Mouse (Mus musculus) hindbrain, embryonic 11.5 days (tissue): Measurements from ENCODE around the gene Srp54b. TPM values are rescaled to one million over a fixed set of nuclear protein-coding genes. Genes with fewer than 3 reads are reported as not detected.
"Not testable (repeated sequence)": the region's sequence is repeated elsewhere in the genome, so short reads cannot be mapped to it uniquely, and the experiment has no call there.

Experiments
- ATAC-seq: fragments of 200-750 bp; cut with Nextera tagmentation; 2 replicates; pipeline ENCODE4 v1.8.0; 2017; ENCODE audit warnings: mild to moderate bottlenecking, moderate TSS enrichment, moderate library complexity; ENCODE audit not compliant: low FRiP score
- DNase-seq: peaks from one replicate; pipeline ENCODE4 v3.0.0-alpha.2; 2015; ENCODE audit warnings: low spot score
- H3K27ac ChIP-seq: fragments of 300-500 bp; sonication (generic); 2 replicates; pipeline ENCODE4 v1.5.1; 2014; ENCODE audit warnings: mild to moderate bottlenecking, low read depth, low read length
- H3K27me3 ChIP-seq: fragments of 300-500 bp; sonication (generic); 2 replicates; pipeline ENCODE4 v1.6.1; 2014; ENCODE audit warnings: mild to moderate bottlenecking, low read length, moderate library complexity, mixed read lengths; ENCODE audit not compliant: control insufficient read depth, insufficient read depth
- H3K36me3 ChIP-seq: fragments of 300-500 bp; sonication (generic); 2 replicates; pipeline ENCODE4 v1.6.1; 2014; ENCODE audit warnings: mild to moderate bottlenecking, low read length, moderate library complexity, mixed read lengths; ENCODE audit not compliant: control insufficient read depth, insufficient read depth
- H3K4me1 ChIP-seq: fragments of 300-500 bp; sonication (generic); replicated peaks from 2 replicates; pipeline ENCODE4 v1.6.1; 2014; ENCODE audit warnings: low read length, mixed read lengths; ENCODE audit not compliant: control insufficient read depth, insufficient read depth
- H3K4me2 ChIP-seq: fragments of 300-500 bp; sonication (generic); replicated peaks from 2 replicates; pipeline ENCODE4 v1.6.1; 2014; ENCODE audit warnings: mild to moderate bottlenecking, low read depth, low read length
- H3K4me3 ChIP-seq: fragments of 300-500 bp; sonication (generic); 2 replicates; pipeline ENCODE4 v1.5.1; 2014; ENCODE audit warnings: low read depth, low read length
- H3K9ac ChIP-seq: fragments of 300-500 bp; sonication (generic); 2 replicates; pipeline ENCODE4 v1.6.1; 2014; ENCODE audit warnings: low read depth, low read length
- H3K9me3 ChIP-seq: fragments of 300-500 bp; sonication (generic); 2 replicates; pipeline ENCODE4 v1.6.1; 2016; ENCODE audit warnings: low read length; ENCODE audit not compliant: control insufficient read depth
- WGBS: fragments of 180-500 bp; shearing (Covaris S2); extraction: QIAGEN DNeasy Blood & Tissue Kit; methylation state at CpG from one replicate; pipeline ENCODE4 v1.1.7; 2014; 5-methylcytosine and 5-hydroxymethylcytosine counted together
- polyA plus RNA-seq: library from polyadenylated mRNA; unstranded; fragments of >200 nt; fragmentation: Nextera tagmentation; extraction: Ambion mirVana; gene quantifications from 2 replicates; pipeline ENCODE4 v1.2.1, GENCODE M21; 2014

Gene Srp54b
- polyA plus RNA-seq, 1 experiment from 2014 or later = 59.1 TPM

DNA sequence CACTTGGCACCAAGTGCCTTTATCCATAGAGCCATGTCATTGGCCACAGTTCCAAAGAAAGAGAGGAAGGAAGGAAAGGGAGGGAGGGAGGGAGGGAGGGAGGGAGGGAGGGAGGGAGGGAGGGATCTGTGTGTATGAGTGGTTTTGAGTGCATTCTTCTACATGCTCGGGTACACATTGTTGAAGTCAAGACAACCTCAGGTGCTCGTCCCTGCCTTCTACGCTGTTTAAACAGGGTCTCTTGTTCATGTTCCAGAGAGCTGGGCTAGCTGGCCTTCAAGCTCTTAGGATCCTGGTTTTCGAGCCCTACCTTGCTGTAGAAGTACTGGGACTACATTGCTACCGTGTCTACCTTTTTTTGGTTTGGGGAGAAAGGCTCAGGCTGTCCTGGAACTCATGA, 34.2 kb downstream of the Srp54b start:
- not testable (repeated sequence) for H3K4me1 ChIP-seq, DNase-seq, H3K27ac ChIP-seq, ATAC-seq, H3K9me3 ChIP-seq, H3K36me3 ChIP-seq, H3K27me3 ChIP-seq, H3K4me3 ChIP-seq, H3K4me2 ChIP-seq, H3K9ac ChIP-seq
- no CpG with 5 or more reads among the region's 5 CpGs for WGBS

DNA sequence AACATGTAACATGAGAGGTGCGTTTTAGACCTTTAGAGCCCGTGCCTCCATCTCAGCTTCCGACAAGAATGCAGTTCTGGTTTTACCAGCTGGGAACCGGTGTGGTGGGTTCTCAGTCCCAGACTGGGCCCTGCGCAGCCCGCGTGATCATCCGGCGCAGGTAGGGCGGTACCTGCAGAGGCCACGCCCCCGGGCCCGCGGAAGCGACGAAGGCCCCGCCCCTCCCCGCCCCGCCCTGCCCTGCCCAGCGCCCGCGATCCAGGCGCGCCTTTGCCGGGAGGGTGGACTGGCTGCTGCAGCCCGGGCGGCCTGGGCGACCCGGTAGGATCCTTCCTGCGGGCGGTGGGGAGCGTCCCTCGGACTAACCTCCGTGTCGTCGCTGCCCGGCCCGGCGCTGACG, 44.4 kb downstream of the Srp54b start, which contains the start of gene 1700047I17Rik2:
Gene 1700047I17Rik2 (plus strand): TSS at position 287 of the 400 bp plus-strand sequence.
- H3K9ac ChIP-seq, H3K4me2 ChIP-seq, H3K4me3 ChIP-seq, DNase-seq, H3K27me3 ChIP-seq, H3K4me1 ChIP-seq, H3K9me3 ChIP-seq, H3K36me3 ChIP-seq, H3K27ac ChIP-seq: not testable (repeated sequence)
- ATAC-seq = peak; percentile 95
- no CpG with 5 or more reads among the region's 40 CpGs for WGBS

DNA sequence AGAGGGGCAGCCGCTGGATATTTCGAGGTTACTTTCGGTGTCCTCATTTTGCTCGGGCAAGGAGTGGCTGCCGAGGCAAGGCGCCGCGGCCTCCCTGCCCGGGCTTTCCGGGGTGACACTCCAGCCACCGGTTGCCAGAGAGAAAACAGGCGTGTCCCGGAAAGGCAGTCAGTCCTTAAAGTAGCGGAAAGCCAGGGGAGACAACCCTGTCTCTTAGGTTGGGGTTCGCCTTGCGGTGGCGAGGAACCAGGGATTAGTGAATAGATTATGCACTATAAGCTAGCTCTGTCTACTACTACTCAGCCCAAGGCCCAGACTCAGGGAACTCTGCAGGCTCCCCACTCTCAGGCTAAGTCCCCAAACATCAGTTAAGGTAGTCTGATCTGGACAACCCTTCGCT, 44.9 kb downstream of the Srp54b start:
- peak; percentile 59 for ATAC-seq
- not testable (repeated sequence) for H3K4me3 ChIP-seq, H3K36me3 ChIP-seq, H3K9ac ChIP-seq, H3K27me3 ChIP-seq, DNase-seq, H3K27ac ChIP-seq, H3K4me1 ChIP-seq, H3K4me2 ChIP-seq, H3K9me3 ChIP-seq
- WGBS = no CpG with 5 or more reads among the region's 18 CpGs

DNA sequence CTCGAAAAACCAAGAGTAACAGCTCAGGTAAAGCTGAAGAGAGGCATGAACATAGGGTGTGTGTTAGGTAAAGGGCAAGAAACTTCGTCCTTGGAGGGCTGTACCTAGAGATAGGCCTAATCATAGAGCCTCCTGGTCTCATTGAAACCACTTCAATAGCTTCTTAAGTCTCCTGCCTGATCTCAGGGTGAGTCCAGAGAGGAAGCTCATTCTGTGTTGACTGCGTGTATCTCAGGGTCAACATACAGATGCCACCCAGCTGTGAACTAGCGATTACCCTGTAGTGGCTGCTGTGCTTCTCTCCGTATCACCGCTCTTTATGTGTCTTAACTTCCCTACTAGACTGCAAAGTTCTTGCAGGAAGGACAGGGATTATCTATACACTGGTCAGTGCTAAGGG, 58.0 kb downstream of the Srp54b start:
- not testable (repeated sequence) for H3K27ac ChIP-seq, H3K9me3 ChIP-seq, H3K36me3 ChIP-seq, ATAC-seq, H3K4me3 ChIP-seq, H3K4me2 ChIP-seq, H3K4me1 ChIP-seq, H3K9ac ChIP-seq, DNase-seq, H3K27me3 ChIP-seq
- WGBS = no CpG with 5 or more reads among the region's 6 CpGs

DNA sequence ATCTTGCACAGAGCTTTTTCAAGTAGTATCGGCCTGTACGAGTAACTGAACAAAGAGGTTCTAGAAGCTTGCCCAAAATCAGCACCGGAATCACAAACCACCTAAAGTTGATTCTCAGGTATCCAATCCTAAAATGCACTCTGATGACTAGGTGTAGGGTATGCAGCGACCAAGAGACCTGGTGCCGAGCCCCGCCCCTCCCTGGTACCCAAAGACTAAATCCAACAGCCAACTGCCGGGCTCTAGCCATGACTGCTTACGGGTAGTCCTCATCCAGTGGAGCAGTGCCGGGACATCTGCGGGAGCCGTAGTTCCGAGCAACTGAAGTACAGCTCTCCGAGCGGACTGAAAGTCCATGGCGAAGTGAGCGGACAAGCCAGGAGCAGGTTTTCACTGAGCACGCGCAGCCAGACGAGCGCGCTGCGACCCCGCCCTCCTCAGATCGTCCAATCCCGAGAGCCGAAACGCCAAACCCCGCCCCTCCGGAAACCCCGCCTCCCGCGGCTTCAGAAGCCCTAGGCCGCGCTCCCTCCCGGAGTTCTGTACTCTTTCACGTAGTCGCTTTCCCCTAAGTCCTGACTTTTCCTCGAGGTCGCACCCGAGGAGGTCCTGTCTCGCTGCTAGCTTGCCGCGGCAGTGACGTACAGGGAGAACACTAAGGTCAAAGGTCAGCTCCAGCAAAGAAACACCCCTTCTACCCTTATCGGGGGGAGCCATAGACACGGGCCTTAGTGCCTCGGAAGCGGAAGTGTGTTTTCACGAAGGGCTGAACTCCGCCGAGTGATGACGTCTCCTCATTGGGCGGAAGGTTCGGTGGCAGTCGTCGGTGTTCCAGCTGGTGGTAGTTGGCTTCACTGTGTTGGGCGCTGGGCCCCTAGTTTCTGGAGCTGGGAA, 75.0 kb downstream of the Srp54b start, which contains the start of gene Srp54c:
Gene Srp54c (plus strand): TSS at position 543 of the 894 bp plus-strand sequence.
- H3K27ac ChIP-seq, H3K4me2 ChIP-seq, H3K4me1 ChIP-seq, H3K36me3 ChIP-seq, H3K27me3 ChIP-seq, DNase-seq, H3K9ac ChIP-seq, H3K9me3 ChIP-seq: not testable (repeated sequence)
- no CpG with 5 or more reads among the region's 57 CpGs for WGBS
- ATAC-seq = peak; percentile 99
- peak within 1 kb of the TSS; percentile 30 for H3K4me3 ChIP-seq

DNA sequence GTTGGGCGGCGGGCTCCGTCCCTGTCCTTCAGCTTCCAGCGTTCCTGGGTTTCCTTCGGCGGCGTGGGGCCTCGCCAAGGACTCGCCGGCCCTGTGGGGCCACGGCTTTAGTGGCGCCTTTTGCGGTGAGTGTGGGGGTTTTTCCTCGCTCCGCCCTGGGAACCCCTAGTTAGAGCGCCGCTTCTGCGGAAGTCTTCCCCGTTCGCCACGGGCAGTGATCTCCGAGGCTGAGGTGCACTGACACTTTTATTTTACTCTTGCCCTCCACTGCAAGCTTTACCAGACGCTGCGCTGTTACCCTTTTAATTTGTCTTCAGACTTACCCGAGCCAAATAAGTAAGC, 75.6 kb downstream of the Srp54b start:
- not testable (repeated sequence) for ATAC-seq, H3K36me3 ChIP-seq, H3K4me2 ChIP-seq, H3K9me3 ChIP-seq, H3K9ac ChIP-seq, H3K4me1 ChIP-seq, H3K27me3 ChIP-seq, DNase-seq, H3K27ac ChIP-seq
- WGBS = under 1% methylated on average over 7 of the region's 25 CpGs
- H3K4me3 ChIP-seq = peak overlapping the region; percentile 30

Other genes starting within 250 kb of the Srp54b start
- gene Gm20403, start 168.6 kb upstream of the Srp54b start, polyA plus RNA-seq = not detected in 2 replicates
- 29.0 and 42.1 TPM in 2 replicates for gene Baz1a, start 140.8 kb upstream of the Srp54b start, polyA plus RNA-seq
- gene 2700097O09Rik, start 75.0 kb upstream of the Srp54b start, polyA plus RNA-seq = 33.0 and 35.3 TPM in 2 replicates
- gene Srp54a, start 74.8 kb upstream of the Srp54b start, polyA plus RNA-seq = 173 and 182 TPM in 2 replicates
- gene Fam177a, start 30.6 kb upstream of the Srp54b start, polyA plus RNA-seq = 10.3 and 19.9 TPM in 2 replicates
- gene 1700047I17Rik2, start 44.5 kb downstream of the Srp54b start, polyA plus RNA-seq = 10.9 TPM in 1 of 2 replicates, not detected in the other
- 75.1 and 80.6 TPM in 2 replicates for gene Srp54c, start 75.1 kb downstream of the Srp54b start, polyA plus RNA-seq
- gene 1110008L16Rik, start 144.5 kb downstream of the Srp54b start, polyA plus RNA-seq = 18.1 and 20.0 TPM in 2 replicates
- gene Ppp2r3c, start 147.9 kb downstream of the Srp54b start, polyA plus RNA-seq = 33.6 and 34.5 TPM in 2 replicates
- 503 and 508 TPM in 2 replicates for gene Psma6, start 229.1 kb downstream of the Srp54b start, polyA plus RNA-seq